Mouse (Mus musculus): Measurements from ENCODE around the gene Thumpd2. TPM values are rescaled to one million over a fixed set of nuclear protein-coding genes. Genes with fewer than 3 reads are reported as not detected.

Gene Thumpd2
- polyA plus RNA-seq, 1 experiment from 2014 or later, result 11.9 TPM

DNA sequence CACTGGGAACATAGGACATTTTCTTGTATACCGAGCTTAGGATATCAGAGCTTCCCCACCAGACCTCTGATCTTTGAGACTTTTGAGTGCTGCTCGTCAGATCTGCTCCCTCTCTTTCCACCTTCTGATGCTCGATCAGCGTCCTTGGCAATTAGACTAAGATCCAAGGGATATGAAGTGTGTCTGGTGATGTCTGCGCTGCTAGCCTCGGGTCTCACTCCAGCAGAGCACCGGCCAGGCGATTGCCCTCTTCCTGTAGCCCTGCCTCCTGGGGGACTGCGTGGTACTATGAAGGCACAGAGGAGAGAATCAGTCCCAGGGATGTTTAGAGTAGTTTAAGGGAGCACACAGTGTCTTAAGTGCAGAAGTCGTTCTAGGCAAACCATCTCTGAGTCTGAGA is 81.9 kb downstream of the Thumpd2 start:
- H3K9me3 ChIP-seq (ENCODE audit: control insufficient read depth, low read length), result no peaks in the 10 kb centered on the region
- no peaks in the 10 kb centered on the region for H3K36me3 ChIP-seq (ENCODE audit: control insufficient read depth, insufficient read depth, low read length)
- H3K4me3 ChIP-seq (ENCODE audit: low read length), result no peak overlapping the region
- H3K27ac ChIP-seq (ENCODE audit: low read length), result no peak overlapping the region
- ATAC-seq, result no peak
- 81% methylated on average over 10 of the region's 10 CpGs for WGBS
- no peak overlapping the region for H3K9ac ChIP-seq (ENCODE audit: low read depth, low read length)
- no peak overlapping the region for H3K4me2 ChIP-seq (ENCODE audit: low read depth, low read length)
- no peaks in the 10 kb centered on the region for H3K4me1 ChIP-seq (ENCODE audit: control insufficient read depth, insufficient read depth, low read length)
- H3K27me3 ChIP-seq (replicated peaks; ENCODE audit: control insufficient read depth, insufficient read depth, low read length), result no peaks in the 10 kb centered on the region

DNA sequence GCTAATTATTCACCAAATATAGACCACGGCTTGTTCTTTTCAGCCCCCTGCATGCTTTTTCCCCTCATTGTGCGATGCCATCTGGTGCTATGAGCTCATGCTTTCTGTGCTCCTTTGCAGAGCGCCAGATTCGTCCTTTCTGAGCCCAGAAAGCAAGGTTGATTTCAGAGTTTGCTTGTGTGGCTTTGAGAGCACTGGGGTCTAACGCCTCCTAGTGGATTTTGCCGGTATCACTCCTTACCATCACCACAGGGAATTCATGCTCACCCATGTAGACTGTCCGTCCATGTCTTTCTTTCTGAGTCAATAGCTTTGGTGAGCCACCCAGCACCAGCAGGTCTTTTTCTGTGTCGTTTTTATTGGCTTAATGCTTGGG is 82.5 kb downstream of the Thumpd2 start:
- Histone ChIP-seq H3K27me3 (replicated peaks; ENCODE audit: control insufficient read depth, insufficient read depth, low read length) (no peaks in the 10 kb centered on the region), H3K4me3 (ENCODE audit: low read length) (no peak overlapping the region), H3K9ac (ENCODE audit: low read depth, low read length) (no peak overlapping the region), H3K9me3 (ENCODE audit: control insufficient read depth, low read length) (no peaks in the 10 kb centered on the region), H3K4me2 (ENCODE audit: low read depth, low read length) (no peak overlapping the region), H3K27ac (ENCODE audit: low read length) (no peak overlapping the region), H3K36me3 (ENCODE audit: control insufficient read depth, insufficient read depth, low read length) (no peaks in the 10 kb centered on the region), H3K4me1 (ENCODE audit: control insufficient read depth, insufficient read depth, low read length) (no peaks in the 10 kb centered on the region)
- ATAC-seq, result 0 out of 2 replicates have a peak, but pooled peaks have one; percentile 40
- WGBS, result 12% methylated on average over 8 of the region's 8 CpGs

GRCm38 (mm10) chr17:80981721-80982411 is 83.0 kb downstream of the Thumpd2 start:
- H3K4me2 ChIP-seq (ENCODE audit: low read depth, low read length), result no peak overlapping the region
- H3K4me1 ChIP-seq (ENCODE audit: control insufficient read depth, insufficient read depth, low read length), result no peaks in the 10 kb centered on the region
- 49% methylated on average over 12 of the region's 12 CpGs for WGBS
- H3K4me3 ChIP-seq (ENCODE audit: low read length), result no peak overlapping the region
- no peaks in the 10 kb centered on the region for H3K27me3 ChIP-seq (replicated peaks; ENCODE audit: control insufficient read depth, insufficient read depth, low read length)
- H3K9me3 ChIP-seq (ENCODE audit: control insufficient read depth, low read length), result no peaks in the 10 kb centered on the region
- no peak overlapping the region for H3K27ac ChIP-seq (ENCODE audit: low read length)
- no peaks in the 10 kb centered on the region for H3K36me3 ChIP-seq (ENCODE audit: control insufficient read depth, insufficient read depth, low read length)
- ATAC-seq, result peak; percentile 47
- no peak overlapping the region for H3K9ac ChIP-seq (ENCODE audit: low read depth, low read length)

GRCm38 (mm10) chr17:80980096-80980495 is 84.8 kb downstream of the Thumpd2 start:
- Histone ChIP-seq H3K4me3 (ENCODE audit: low read length) (no peak overlapping the region), H3K9ac (ENCODE audit: low read depth, low read length) (no peak overlapping the region), H3K4me1 (ENCODE audit: control insufficient read depth, insufficient read depth, low read length) (no peaks in the 10 kb centered on the region), H3K27ac (ENCODE audit: low read length) (no peak overlapping the region), H3K27me3 (replicated peaks; ENCODE audit: control insufficient read depth, insufficient read depth, low read length) (no peaks in the 10 kb centered on the region), H3K4me2 (ENCODE audit: low read depth, low read length) (no peak overlapping the region), H3K36me3 (ENCODE audit: control insufficient read depth, insufficient read depth, low read length) (no peaks in the 10 kb centered on the region), H3K9me3 (ENCODE audit: control insufficient read depth, low read length) (0 out of 2 replicates have a peak, but pooled peaks cover 4% of the 10 kb centered on the region)
- ATAC-seq, result no peak
- WGBS, result 84% methylated on average over 10 of the region's 10 CpGs

DNA sequence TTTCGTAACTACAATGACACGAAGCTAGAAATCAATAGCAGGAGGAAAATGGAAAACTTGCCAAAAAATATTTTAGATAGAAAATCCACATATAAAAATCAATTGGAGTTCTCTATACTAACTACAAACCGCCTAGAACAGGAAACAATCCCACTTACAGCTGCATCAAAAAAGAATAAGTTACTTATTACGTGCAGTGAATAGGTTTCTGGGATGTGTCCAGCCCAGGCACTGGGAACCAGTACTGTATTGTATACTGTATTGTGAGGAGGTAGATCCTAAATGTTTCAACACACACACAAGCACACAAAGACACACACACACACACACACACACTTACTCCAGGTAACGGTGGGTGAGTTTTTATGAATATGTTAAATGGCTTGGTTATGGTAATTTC is 87.6 kb downstream of the Thumpd2 start:
- Histone ChIP-seq H3K27me3 (replicated peaks; ENCODE audit: control insufficient read depth, insufficient read depth, low read length) (no peaks in the 10 kb centered on the region), H3K4me2 (ENCODE audit: low read depth, low read length) (no peak overlapping the region), H3K27ac (ENCODE audit: low read length) (no peak overlapping the region), H3K4me1 (ENCODE audit: control insufficient read depth, insufficient read depth, low read length) (no peaks in the 10 kb centered on the region), H3K36me3 (ENCODE audit: control insufficient read depth, insufficient read depth, low read length) (no peaks in the 10 kb centered on the region), H3K4me3 (ENCODE audit: low read length) (no peak overlapping the region), H3K9me3 (ENCODE audit: control insufficient read depth, low read length) (0 out of 2 replicates have a peak, but pooled peaks cover 4% of the 10 kb centered on the region), H3K9ac (ENCODE audit: low read depth, low read length) (no peak overlapping the region)
- WGBS, result 67% methylated on average over 5 of the region's 5 CpGs
- 0 out of 2 replicates have a peak, but pooled peaks have one; percentile 62 for ATAC-seq

Other genes with a start within 250 kb of the Thumpd2 start
- 1.4 and 1.6 TPM in 2 replicates for gene Tmem178, start 120.5 kb downstream of the Thumpd2 start, polyA plus RNA-seq (2015; fragmentation: Nextera tagmentation; extraction: Ambion mirVana)